Mouse (Mus musculus) stomach, embryonic 16.5 days (tissue): ENCODE data around the gene Ypel3. TPM values are rescaled to one million over a fixed set of nuclear protein-coding genes. Genes with fewer than 3 reads are reported as not detected.
"Not testable (repeated sequence)": the region's sequence is repeated elsewhere in the genome, so short reads cannot be mapped to it uniquely, and the experiment has no call there.

Experiments
- ATAC-seq: fragments of 200-750 bp; cut with Nextera tagmentation; 2 replicates; pipeline ENCODE4 v1.8.0; 2017; ENCODE audit warnings: moderate number of reproducible peaks, moderate TSS enrichment; ENCODE audit not compliant: insufficient read depth, low FRiP score
- H3K27ac ChIP-seq: fragments of 300-500 bp; sonication (generic); 2 replicates; pipeline ENCODE4 v1.5.1; 2014; ENCODE audit warnings: low read length
- H3K27me3 ChIP-seq: fragments of 300-500 bp; sonication (generic); 2 replicates; pipeline ENCODE4 v1.6.1; 2014; ENCODE audit warnings: low read length, control low read depth, mixed read lengths; ENCODE audit not compliant: control insufficient read depth, insufficient read depth
- H3K36me3 ChIP-seq: fragments of 300-500 bp; sonication (generic); 2 replicates; pipeline ENCODE4 v1.6.1; 2014; ENCODE audit warnings: low read length; ENCODE audit not compliant: control insufficient read depth, insufficient read depth
- H3K4me1 ChIP-seq: fragments of 300-500 bp; sonication (generic); 2 replicates; pipeline ENCODE4 v1.6.1; 2014; ENCODE audit warnings: low read length, control low read depth, mixed read lengths; ENCODE audit not compliant: control insufficient read depth, insufficient read depth
- H3K4me2 ChIP-seq: fragments of 300-500 bp; sonication (generic); 2 replicates; pipeline ENCODE4 v1.6.1; 2014; ENCODE audit warnings: low read depth, low read length, mixed read lengths
- H3K4me3 ChIP-seq: fragments of 300-500 bp; sonication (generic); replicated peaks from 2 replicates; pipeline ENCODE4 v1.5.1; 2014; ENCODE audit warnings: mild to moderate bottlenecking, low read length
- H3K9ac ChIP-seq: fragments of 300-500 bp; sonication (generic); 2 replicates; pipeline ENCODE4 v1.6.1; 2014; ENCODE audit warnings: low read length
- H3K9me3 ChIP-seq: fragments of 300-500 bp; sonication (generic); replicated peaks from 2 replicates; pipeline ENCODE4 v1.6.1; 2016; ENCODE audit warnings: low read length, control low read depth; ENCODE audit not compliant: control insufficient read depth
- WGBS: fragments of 180-500 bp; shearing (Covaris S2); extraction: QIAGEN DNeasy Blood & Tissue Kit; methylation state at CpG from one replicate; pipeline ENCODE4 v1.1.7; 2014; 5-methylcytosine and 5-hydroxymethylcytosine counted together
- polyA plus RNA-seq: library from polyadenylated mRNA; unstranded; fragments of >200 nt; fragmentation: Nextera tagmentation; extraction: Ambion mirVana; gene quantifications from 2 replicates; pipeline ENCODE4 v1.2.1, GENCODE M21; 2015

Ypel3 gene
- polyA plus RNA-seq, 1 experiment from 2014 or later, result 65.9 TPM

DNA sequence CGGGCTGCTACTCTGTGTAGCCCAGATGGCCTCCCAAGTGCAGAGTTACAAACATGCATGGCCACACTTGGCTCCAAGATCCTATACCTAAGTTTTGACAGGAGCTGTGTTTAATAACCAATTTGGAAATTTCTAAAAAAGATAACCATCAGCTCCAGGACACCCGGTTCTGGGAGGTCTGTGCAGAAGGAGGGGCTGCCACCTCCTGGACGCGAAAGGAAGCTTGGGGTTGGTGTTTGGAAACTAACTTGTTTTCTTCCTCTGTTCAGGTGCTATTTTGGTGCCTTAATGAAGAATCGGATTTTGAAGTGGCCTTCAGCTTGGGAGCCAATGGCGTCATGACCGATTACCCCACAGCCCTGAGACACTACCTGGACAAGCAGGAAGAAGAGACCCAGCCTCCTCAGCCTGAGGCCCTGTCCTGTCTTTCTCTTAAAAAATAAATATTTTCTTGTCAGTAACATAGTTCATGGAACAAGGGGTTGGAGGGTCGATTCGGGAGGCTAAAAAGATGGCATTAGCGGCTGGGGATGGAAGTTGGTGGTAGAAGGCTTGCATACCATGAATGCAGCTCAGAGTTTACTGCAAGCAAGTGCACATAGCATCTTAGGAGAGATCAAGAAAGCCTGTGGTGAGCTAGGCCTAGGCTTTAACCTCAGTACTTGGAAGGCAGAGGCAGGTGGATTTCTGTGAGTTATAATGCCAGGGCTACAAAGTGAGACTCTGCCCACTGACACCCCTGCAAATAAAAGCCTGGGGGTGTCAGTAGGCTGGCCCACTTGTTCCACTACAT is 1.4 kb upstream of the Ypel3 start:
- Histone ChIP-seq H3K4me1 (peaks cover 24% of the 10 kb centered on the region), H3K27me3 (no peaks in the 10 kb centered on the region), H3K27ac (peak overlapping the region; percentile 89), H3K4me3 (no peak overlapping the region), H3K9ac (no peak overlapping the region), H3K4me2 (no peak overlapping the region), H3K36me3 (no peaks in the 10 kb centered on the region), H3K9me3 (no peaks in the 10 kb centered on the region)
- 74% methylated on average over 10 of the region's 10 CpGs for WGBS
- ATAC-seq, result no peak

DNA sequence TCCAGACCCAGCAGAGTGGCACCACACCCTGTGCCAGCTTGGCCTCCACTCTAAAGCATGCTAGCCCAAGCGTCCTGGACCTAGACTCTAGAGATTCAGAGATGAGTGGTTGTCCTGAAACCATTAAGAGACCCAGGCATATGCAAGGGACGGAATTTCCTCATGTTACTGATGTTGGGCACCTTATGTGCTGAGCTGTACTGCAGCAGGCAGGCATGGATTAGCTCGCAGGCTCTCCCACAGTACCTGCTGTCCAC is 849 bp upstream of the Ypel3 start:
- Histone ChIP-seq H3K27ac (peak overlapping the region; percentile 89), H3K27me3 (no peaks in the 10 kb centered on the region), H3K4me2 (peak overlapping the region; percentile 95), H3K4me3 (no peak overlapping the region), H3K9me3 (no peaks in the 10 kb centered on the region), H3K36me3 (no peaks in the 10 kb centered on the region), H3K4me1 (peaks cover 25% of the 10 kb centered on the region), H3K9ac (peak overlapping the region; percentile 88; the same call in 1 of the 2 replicates)
- no peak for ATAC-seq
- WGBS, result 53% methylated on average over 3 of the region's 3 CpGs

DNA sequence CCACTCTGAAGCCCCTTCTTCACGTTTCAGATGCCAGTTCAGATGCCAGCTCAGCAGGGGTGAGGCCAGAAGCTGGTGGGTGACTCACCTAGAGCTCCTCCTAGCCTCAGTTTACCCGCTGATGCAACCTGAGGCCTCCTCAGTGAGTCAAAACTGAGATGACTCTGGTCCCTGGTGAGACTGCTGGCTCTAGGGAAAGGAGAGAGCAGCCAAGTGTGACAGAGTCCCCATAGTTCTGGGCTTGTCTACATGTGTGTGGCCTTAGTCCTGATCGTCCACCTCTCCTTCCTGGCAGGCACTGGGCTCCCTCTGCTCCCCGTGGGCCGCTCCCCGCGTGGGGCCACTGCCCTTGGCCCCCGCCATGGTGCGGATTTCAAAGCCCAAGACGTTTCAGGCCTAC is 721 bp downstream of the Ypel3 start:
- 51% methylated on average over 10 of the region's 10 CpGs for WGBS
- ATAC-seq, result no peak
- H3K4me3 ChIP-seq, result peak overlapping the region; percentile 70
- peaks cover 34% of the 10 kb centered on the region for H3K4me1 ChIP-seq
- H3K9me3 ChIP-seq, result no peaks in the 10 kb centered on the region
- H3K27me3 ChIP-seq, result no peaks in the 10 kb centered on the region
- peak overlapping the region; percentile 67 for H3K27ac ChIP-seq
- no peaks in the 10 kb centered on the region for H3K36me3 ChIP-seq
- H3K9ac ChIP-seq, result peak overlapping the region; percentile 88
- H3K4me2 ChIP-seq, result peak overlapping the region; percentile 95

GRCm38 (mm10) chr7:126778147-126778546 is 1.4 kb downstream of the Ypel3 start:
- Histone ChIP-seq H3K36me3 (no peaks in the 10 kb centered on the region), H3K9ac (peak overlapping the region; percentile 88; the same call in 1 of the 2 replicates), H3K27ac (no peak overlapping the region), H3K4me3 (no peak overlapping the region), H3K4me2 (peak overlapping the region; percentile 95), H3K27me3 (no peaks in the 10 kb centered on the region), H3K9me3 (no peaks in the 10 kb centered on the region), H3K4me1 (peaks cover 34% of the 10 kb centered on the region)
- 78% methylated on average over 3 of the region's 3 CpGs for WGBS
- ATAC-seq, result no peak

GRCm38 (mm10) chr7:126779101-126779500 is 2.3 kb downstream of the Ypel3 start:
- peaks cover 34% of the 10 kb centered on the region for H3K4me1 ChIP-seq
- H3K9me3 ChIP-seq, H3K27me3 ChIP-seq, H3K4me3 ChIP-seq, H3K4me2 ChIP-seq, H3K9ac ChIP-seq, ATAC-seq, H3K27ac ChIP-seq, H3K36me3 ChIP-seq: not testable (repeated sequence)
- 86% methylated on average over 7 of the region's 7 CpGs for WGBS

DNA sequence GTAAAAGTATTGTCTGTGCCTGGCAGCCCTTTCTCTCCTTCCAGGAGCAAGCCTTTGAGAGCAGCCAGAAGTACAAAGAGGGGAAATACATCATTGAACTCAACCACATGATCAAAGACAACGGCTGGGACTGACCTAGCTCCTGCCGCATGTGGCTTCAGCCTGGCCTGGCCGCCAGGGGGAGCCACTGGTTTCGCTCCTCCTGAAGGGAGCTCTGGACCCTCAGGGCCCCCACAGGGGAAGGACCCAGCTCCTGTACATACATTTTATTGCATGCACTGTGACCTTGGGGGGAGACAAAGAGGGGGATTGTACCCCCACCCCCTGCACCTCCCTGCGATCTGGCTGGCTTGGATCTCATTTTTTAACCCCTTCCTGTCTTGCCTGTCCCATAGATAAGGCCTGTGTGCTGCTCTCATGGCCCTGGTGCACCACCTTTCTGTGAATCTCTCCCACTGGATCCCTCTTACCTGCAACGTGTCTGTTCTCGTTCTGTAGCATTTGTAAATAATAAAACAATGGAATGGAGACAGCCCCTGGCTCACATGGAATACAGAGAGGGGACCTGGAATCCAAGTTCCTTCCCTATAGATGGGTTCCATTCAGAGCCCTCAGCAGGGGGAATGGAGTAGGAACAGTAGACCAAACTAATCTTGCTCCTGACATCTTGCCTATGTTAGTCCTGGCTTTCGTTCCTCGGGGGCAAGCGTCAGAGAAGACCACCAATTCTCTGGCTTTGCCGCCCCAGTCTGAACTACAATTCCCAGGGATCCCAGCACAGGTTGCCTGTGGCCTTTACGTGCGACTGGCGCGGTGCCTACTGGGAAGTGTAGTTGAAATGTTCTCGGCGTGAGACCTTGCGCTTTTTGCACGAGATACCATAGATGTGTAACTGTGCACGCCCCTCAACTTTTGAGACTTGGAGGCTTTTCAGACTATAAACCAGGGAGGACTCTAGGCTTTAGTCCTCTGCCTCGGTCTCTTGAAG is 3.5 kb downstream of the Ypel3 start:
- Histone ChIP-seq H3K9me3 (no peaks in the 10 kb centered on the region), H3K4me2 (peak overlapping the region; percentile 98), H3K36me3 (0 out of 2 replicates have a peak, but pooled peaks cover 3% of the 10 kb centered on the region), H3K27ac (peak overlapping the region; percentile 58), H3K4me1 (peaks cover 34% of the 10 kb centered on the region), H3K4me3 (peak overlapping the region; percentile 52), H3K27me3 (no peaks in the 10 kb centered on the region), H3K9ac (peak overlapping the region; percentile 67)
- 2% methylated on average over 21 of the region's 21 CpGs for WGBS
- ATAC-seq, result peak; percentile 63

DNA sequence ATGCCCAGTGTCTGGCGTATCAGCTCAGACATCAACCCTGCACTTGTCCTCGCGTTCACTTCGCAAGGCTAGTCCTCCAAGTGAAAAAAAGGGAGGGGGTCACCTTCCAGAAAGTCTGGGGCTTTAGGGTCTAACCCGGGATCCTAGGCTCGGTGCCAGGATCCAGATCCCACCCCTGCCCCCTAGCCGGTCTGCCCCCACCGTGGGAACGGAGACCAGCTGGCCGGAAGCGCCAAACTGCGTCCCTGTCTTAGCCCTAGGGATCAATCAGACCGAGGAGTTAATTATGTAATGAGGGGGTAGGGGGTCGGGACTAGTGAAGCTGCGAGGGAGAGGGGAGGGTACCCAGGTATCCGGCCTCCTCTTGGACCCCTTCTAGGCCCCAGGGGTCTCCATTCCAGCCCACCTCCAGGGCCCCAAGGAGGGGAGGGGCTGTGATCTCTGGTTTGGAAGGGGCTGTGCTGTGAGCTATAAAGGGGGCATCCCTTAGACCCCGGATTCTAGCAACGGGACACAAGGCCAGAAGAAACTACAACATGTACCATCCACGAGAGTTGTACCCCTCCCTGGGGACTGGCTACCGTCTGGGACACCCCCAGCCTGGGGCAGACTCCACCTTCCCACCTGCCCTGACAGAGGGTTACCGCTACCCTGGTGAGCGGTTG is 4.3 kb downstream of the Ypel3 start, which contains the start of gene Tbx6:
Gene Tbx6, plus strand, starts transcription at position 513 of the 665 bp plus-strand sequence.
- H3K27ac ChIP-seq, result peak within 1 kb of the TSS; percentile 58

GRCm38 (mm10) chr7:126781661-126782370 is 5.1 kb downstream of the Ypel3 start:
- peak overlapping the region; percentile 67 for H3K9ac ChIP-seq
- ATAC-seq, result no peak

More for the DNA sequence above, 4.3 kb downstream of the Ypel3 start, which contains the start of gene Tbx6:
- peak within 1 kb of the TSS; percentile 52 for H3K4me3 ChIP-seq
- H3K27me3 ChIP-seq, result no peaks in the 10 kb centered on the region
- peaks cover 7% of the 10 kb centered on the region; the same call in 1 of the 2 replicates for H3K36me3 ChIP-seq
- no peaks in the 10 kb centered on the region for H3K9me3 ChIP-seq
- WGBS, result 6% methylated on average over 22 of the region's 22 CpGs
- H3K4me2 ChIP-seq, result peak within 1 kb of the TSS; percentile 98
- no peak for ATAC-seq
- H3K4me1 ChIP-seq, result peaks cover 28% of the 10 kb centered on the region
- H3K9ac ChIP-seq, result peak within 1 kb of the TSS; percentile 67

More at GRCm38 (mm10) chr7:126781661-126782370, 5.1 kb downstream of the Ypel3 start:
- Histone ChIP-seq H3K9me3 (no peaks in the 10 kb centered on the region), H3K4me2 (peak overlapping the region; percentile 98; the same call in 1 of the 2 replicates), H3K27ac (no peak overlapping the region), H3K27me3 (no peaks in the 10 kb centered on the region), H3K36me3 (peaks cover 14% of the 10 kb centered on the region), H3K4me1 (peaks cover 26% of the 10 kb centered on the region), H3K4me3 (no peak overlapping the region)
- WGBS, result 41% methylated on average over 11 of the region's 11 CpGs
